Mouse (Mus musculus) olfactory bulb, adult 2 months (tissue): Measurements from ENCODE around the gene Gm49387. TPM values are rescaled to one million over a fixed set of nuclear protein-coding genes. Genes with fewer than 3 reads are reported as not detected.
"Not testable (repeated sequence)": the region's sequence is repeated elsewhere in the genome, so short reads cannot be mapped to it uniquely, and the experiment has no call there.

Experiments
- H3K27ac ChIP-seq: fragments of 200-500 bp; 2 replicates; pipeline ENCODE4 v1.5.1; 2012; ENCODE audit warnings: low read depth, low read length; ENCODE audit not compliant: insufficient read depth
- H3K4me1 ChIP-seq: fragments of 200-500 bp; 2 replicates; pipeline ENCODE4 v1.6.1; 2012; ENCODE audit warnings: low read length; ENCODE audit not compliant: control insufficient read depth, insufficient read depth
- H3K4me3 ChIP-seq: fragments of 200-500 bp; 2 replicates; pipeline ENCODE4 v1.5.1; 2012; ENCODE audit warnings: mild to moderate bottlenecking, low read depth, low read length, moderate library complexity; ENCODE audit not compliant: insufficient read depth
- CTCF ChIP-seq: fragments of 200-500 bp; IDR thresholded peaks from 2 replicates; pipeline ENCODE4 v1.5.1; 2012; ENCODE audit warnings: low read depth, mild to moderate bottlenecking, low read length, moderate library complexity; ENCODE audit not compliant: insufficient read depth
- POLR2A ChIP-seq: fragments of 200-500 bp; IDR thresholded peaks from 2 replicates; pipeline ENCODE4 v1.6.1; 2012; ENCODE audit warnings: mild to moderate bottlenecking, low read depth, low read length, moderate library complexity; ENCODE audit not compliant: insufficient read depth
- WGBS: fragments of 180-500 bp; shearing (Covaris S2); methylation state at CpG from one replicate; pipeline ENCODE4 v1.1.7; 2018; 5-methylcytosine and 5-hydroxymethylcytosine counted together
- polyA plus RNA-seq: library from polyadenylated mRNA; stranded (reverse); fragments of >200 nt; gene quantifications from 2 replicates; pipeline ENCODE4 v1.2.4, GENCODE M21; 2012; ENCODE audit warnings: low replicate concordance; ENCODE audit not compliant: missing spikeins, insufficient read depth, insufficient read length

Gene Gm49387
- polyA plus RNA-seq, 1 experiment: not detected

GRCm38 (mm10) chr14:31613671-31614070, 27.0 kb downstream of the Gm49387 start:
- Histone ChIP-seq H3K4me1 (no peaks in the 10 kb centered on the region), H3K4me3 (no peak overlapping the region), H3K27ac (no peak overlapping the region)
- TF ChIP-seq CTCF: no peak
- TF ChIP-seq POLR2A: no peak
- WGBS: 87% methylated on average over 5 of the region's 5 CpGs

GRCm38 (mm10) chr14:31611986-31612385, 28.7 kb downstream of the Gm49387 start:
- no peak overlapping the region for H3K4me3 ChIP-seq
- no peaks in the 10 kb centered on the region for H3K4me1 ChIP-seq
- no peak overlapping the region for H3K27ac ChIP-seq
- WGBS: 71% methylated on average over 4 of the region's 4 CpGs
- TF ChIP-seq CTCF: no peak

- Histone ChIP-seq H3K4me3 (no peak overlapping the region), H3K4me1 (no peaks in the 10 kb centered on the region)
- 60% methylated on average over 6 of the region's 6 CpGs for WGBS
These were observed 35.2 kb downstream of the Gm49387 start for GRCm38 (mm10) chr14:31605514-31605913.

DNA sequence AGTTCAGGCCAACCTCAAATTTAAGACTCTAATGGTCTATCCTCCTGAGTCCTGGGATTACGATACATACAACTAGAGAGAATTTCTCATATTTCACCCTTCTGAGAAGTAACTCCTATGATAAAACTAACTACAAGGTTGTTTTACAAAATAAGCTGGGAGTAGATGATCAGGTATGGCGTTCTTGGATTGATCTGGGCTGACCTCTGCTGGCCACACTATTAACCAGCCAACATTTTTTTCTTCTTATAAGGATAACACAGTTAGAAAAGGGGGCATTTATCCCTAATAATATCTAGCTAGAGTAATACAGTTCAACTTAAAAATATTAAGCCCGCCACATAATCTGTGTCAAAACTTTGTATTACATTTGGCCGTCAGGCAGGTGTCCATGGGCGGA, 35.8 kb downstream of the Gm49387 start:
- Histone ChIP-seq H3K27ac (no peak overlapping the region), H3K4me1 (no peaks in the 10 kb centered on the region), H3K4me3 (no peak overlapping the region)
- 82% methylated on average over 5 of the region's 5 CpGs for WGBS
- TF ChIP-seq CTCF (no peak), POLR2A (no peak)

More at GRCm38 (mm10) chr14:31605514-31605913, 35.2 kb downstream of the Gm49387 start:
- no peak overlapping the region for H3K27ac ChIP-seq
- TF ChIP-seq CTCF: no peak
- no peak for TF ChIP-seq POLR2A

DNA sequence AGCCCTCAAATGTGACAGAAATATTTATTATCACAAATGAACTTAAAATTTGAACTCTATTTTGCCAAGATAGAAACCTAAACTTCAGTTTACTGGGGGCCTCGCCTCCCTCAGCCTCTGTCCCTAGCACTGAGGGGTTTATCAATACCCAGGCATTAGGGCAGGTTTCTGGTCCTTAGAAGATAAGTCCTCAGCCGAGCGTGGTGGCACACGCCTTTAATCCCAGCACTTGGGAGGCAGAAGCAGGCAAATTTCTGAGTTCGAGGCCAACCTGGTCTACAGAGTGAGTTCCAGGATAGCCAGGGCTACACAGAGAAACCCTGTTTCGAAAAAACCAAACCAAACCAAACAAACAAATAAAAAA, 38.1 kb downstream of the Gm49387 start:
- not testable (repeated sequence) for H3K4me1 ChIP-seq, H3K4me3 ChIP-seq, H3K27ac ChIP-seq
- WGBS: 90% methylated on average over 6 of the region's 6 CpGs

DNA sequence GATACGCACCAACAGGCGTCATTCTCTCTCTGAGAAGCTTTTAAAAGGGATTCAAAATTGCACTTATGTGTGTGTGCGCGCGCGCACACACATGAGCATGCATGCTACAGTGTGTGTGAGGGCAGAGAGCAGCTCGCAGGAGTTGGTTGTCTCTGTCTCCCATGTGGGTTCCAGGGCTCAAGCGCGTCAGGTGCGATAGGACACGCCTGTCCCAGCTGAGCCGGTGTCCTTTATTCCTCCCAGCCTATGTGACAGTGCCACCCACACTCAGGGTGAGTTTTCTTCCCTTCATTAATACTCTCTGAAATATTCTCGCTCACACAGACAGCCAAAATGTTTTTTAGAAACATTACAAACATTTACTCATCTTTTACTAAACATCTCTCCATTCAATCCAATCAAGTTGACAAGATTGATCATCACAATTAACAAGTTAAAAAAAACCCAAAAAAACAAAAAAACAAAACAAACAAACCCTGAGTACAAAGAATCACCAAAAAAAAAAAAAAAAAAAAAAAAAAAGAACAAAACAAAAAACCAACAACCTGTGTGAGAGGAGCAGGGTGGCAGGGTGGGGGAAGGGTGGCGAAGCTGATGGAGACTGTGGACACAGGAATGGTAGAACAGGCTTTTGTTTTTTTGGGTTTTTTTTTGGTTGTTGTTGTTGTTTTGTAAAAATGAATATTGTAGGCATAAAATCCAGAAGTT, 38.6 kb downstream of the Gm49387 start:
- H3K4me3 ChIP-seq: no peak overlapping the region
- TF ChIP-seq POLR2A: no peak
- WGBS: 93% methylated on average over 14 of the region's 14 CpGs
- H3K4me1 ChIP-seq: no peaks in the 10 kb centered on the region
- no peak overlapping the region for H3K27ac ChIP-seq

DNA sequence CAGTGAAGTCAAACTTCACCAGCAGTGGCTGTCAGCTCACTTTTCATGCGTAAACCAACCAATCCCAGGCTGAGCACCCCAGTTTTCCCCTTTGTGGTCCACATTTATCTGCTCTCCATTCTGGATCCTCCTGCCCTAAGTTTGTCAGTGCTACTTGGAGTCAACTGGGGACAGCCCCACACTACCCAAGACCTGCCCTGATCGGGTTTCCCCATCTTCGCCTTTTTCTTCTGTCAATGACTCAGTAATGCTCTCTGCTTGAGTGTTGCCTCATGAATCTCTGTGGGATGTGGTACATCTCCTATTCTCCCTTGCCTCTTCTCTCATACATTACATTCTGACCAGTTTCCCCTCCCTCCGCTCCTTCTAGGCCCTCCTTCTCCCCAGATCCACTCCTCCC, 43.2 kb downstream of the Gm49387 start:
- TF ChIP-seq CTCF: no peak
- TF ChIP-seq POLR2A: no peak
- 97% methylated on average over 4 of the region's 4 CpGs for WGBS
- H3K27ac ChIP-seq: no peak overlapping the region
- H3K4me1 ChIP-seq: no peaks in the 10 kb centered on the region
- no peak overlapping the region for H3K4me3 ChIP-seq

- WGBS: 85% methylated on average over 7 of the region's 7 CpGs
- H3K27ac ChIP-seq: no peak overlapping the region
These were observed 44.3 kb downstream of the Gm49387 start for GRCm38 (mm10) chr14:31596408-31596807.

GRCm38 (mm10) chr14:31594693-31595092, 46.0 kb downstream of the Gm49387 start:
- no peak overlapping the region for H3K4me3 ChIP-seq
- H3K4me1 ChIP-seq: no peaks in the 10 kb centered on the region
- 34% methylated on average over 3 of the region's 3 CpGs for whole genome bisulfite sequencing
- TF ChIP-seq POLR2A (no peak), CTCF (no peak)
- H3K27ac ChIP-seq: no peak overlapping the region

More at GRCm38 (mm10) chr14:31596408-31596807, 44.3 kb downstream of the Gm49387 start:
- Histone ChIP-seq H3K4me1 (no peaks in the 10 kb centered on the region), H3K4me3 (no peak overlapping the region)
- TF ChIP-seq CTCF (no peak), POLR2A (no peak)

GRCm38 (mm10) chr14:31593036-31593435, 47.6 kb downstream of the Gm49387 start:
- H3K4me1 ChIP-seq: no peaks in the 10 kb centered on the region
- WGBS: 82% methylated on average over 2 of the region's 2 CpGs
- TF ChIP-seq CTCF (no peak), POLR2A (no peak)
- H3K4me3 ChIP-seq: no peak overlapping the region
- H3K27ac ChIP-seq: no peak overlapping the region
